Mouse (Mus musculus): Measurements from ENCODE around the gene Usp39.

- TF ChIP-seq CTCF (IDR thresholded peaks at IDR 0.05; ENCODE audit: borderline replicate concordance, insufficient read depth, low read depth, low read length) (no peak), POLR2A (IDR thresholded peaks at IDR 0.05; ENCODE audit: borderline replicate concordance, insufficient read depth, low read length) (no peak)
These were observed 41.6 kb upstream of the Usp39 start for GRCm38 (mm10) chr6:72386561-72386960.
